ENCODE assay signal across 8 mouse cellular contexts in genomic region chr16:77236509-77237271, GRCm38 (mm10).
DNase-seq lines count a peak whose midpoint lies in the region; ATAC-seq and TF ChIP-seq lines count a peak whose summit lies in the region.

No protein-coding gene starts in this region.

- H3K9me3 ChIP-seq in heart, embryonic 10.5 days = no peaks in the 10 kb centered on the region
- no peaks in the 10 kb centered on the region for H3K9me3 ChIP-seq in kidney, embryonic 16.5 days (ENCODE audit: low read length)
- no peaks in the 10 kb centered on the region for H3K9me3 ChIP-seq in limb, embryonic 14.5 days (ENCODE audit: control insufficient read depth, low read length)
- H3K9me3 ChIP-seq in neural tube, embryonic 14.5 days (ENCODE audit: control insufficient read depth, low read length) = no peaks in the 10 kb centered on the region

- TF ChIP-seq POLR2A in limb, embryonic 14.5 days (IDR thresholded peaks at IDR 0.05; ENCODE audit: borderline replicate concordance, extremely low read depth, insufficient read depth, insufficient read length) = no peak

- peak; percentile 24 to 68 for DNase-seq in adrenal gland, adult (ENCODE audit: inconsistent age in 2 of 2, low spot score in 1 of 2)
- no peak for DNase-seq in adrenal gland, postnatal 4 days (ENCODE audit: low spot score in 2 of 2)
- DNase-seq in cerebellum, postnatal 4 days (ENCODE audit: low spot score in 2 of 2) = peak; percentile 52 to 78
- DNase-seq in heart, embryonic 10.5 days (ENCODE audit: low spot score) = peak; percentile 75
- DNase-seq in limb, embryonic 14.5 days (ENCODE audit: low spot score) = peak; percentile 26

- no peaks in the 10 kb centered on the region for H3K4me1 ChIP-seq in heart, embryonic 10.5 days
- peaks cover 5% of the 10 kb centered on the region for H3K4me1 ChIP-seq in kidney, embryonic 16.5 days (ENCODE audit: insufficient read depth, low read length)
- peaks cover 23% of the 10 kb centered on the region for H3K4me1 ChIP-seq in limb, embryonic 14.5 days (ENCODE audit: control insufficient read depth, insufficient read depth, low read length)
- 0 out of 2 replicates have a peak, but pooled peaks cover 7% of the 10 kb centered on the region for H3K4me1 ChIP-seq in neural tube, embryonic 14.5 days (ENCODE audit: control insufficient read depth, insufficient read depth, low read length)

- no peak overlapping the region for H3K9ac ChIP-seq in kidney, embryonic 16.5 days (replicated peaks; ENCODE audit: low read length)
- no peak overlapping the region for H3K9ac ChIP-seq in limb, embryonic 14.5 days (ENCODE audit: low read depth, low read length, severe bottlenecking)
- H3K9ac ChIP-seq in neural tube, embryonic 14.5 days (replicated peaks; ENCODE audit: low read depth, low read length) = peak overlapping the region; percentile 52

- no peaks in the 10 kb centered on the region for H3K27me3 ChIP-seq in heart, embryonic 10.5 days (ENCODE audit: insufficient read depth, poor library complexity, severe bottlenecking)
- no peaks in the 10 kb centered on the region for H3K27me3 ChIP-seq in kidney, embryonic 16.5 days (ENCODE audit: insufficient read depth, low read length)
- H3K27me3 ChIP-seq in limb, embryonic 14.5 days (ENCODE audit: control insufficient read depth, insufficient read depth, low read length) = no peaks in the 10 kb centered on the region
- no peaks in the 10 kb centered on the region for H3K27me3 ChIP-seq in neural tube, embryonic 14.5 days (ENCODE audit: control insufficient read depth, insufficient read depth, low read length)

- ATAC-seq in kidney, embryonic 16.5 days (ENCODE audit: low FRiP score, low TSS enrichment) = peak; percentile 23; the same call in 1 of the 2 replicates
- no peak for ATAC-seq in limb, embryonic 14.5 days (ENCODE audit: low FRiP score, low read depth)
- ATAC-seq in neural tube, embryonic 14.5 days (ENCODE audit: low read depth) = peak; percentile 86
- ATAC-seq in activated CD4-positive, CD25-positive, alpha-beta regulatory T cell, adult 4 months = no peak

- no peak overlapping the region; the same call in 1 of the 2 replicates for H3K4me3 ChIP-seq in heart, embryonic 10.5 days
- H3K4me3 ChIP-seq in kidney, embryonic 16.5 days (ENCODE audit: low read length) = peak overlapping the region; percentile 19
- peak overlapping the region; percentile 21 for H3K4me3 ChIP-seq in limb, embryonic 14.5 days (replicated peaks; ENCODE audit: low read length)
- peak overlapping the region; percentile 40 for H3K4me3 ChIP-seq in neural tube, embryonic 14.5 days (ENCODE audit: low read depth, low read length)

- no peaks in the 10 kb centered on the region for H3K36me3 ChIP-seq in heart, embryonic 10.5 days
- no peaks in the 10 kb centered on the region for H3K36me3 ChIP-seq in kidney, embryonic 16.5 days (ENCODE audit: insufficient read depth, low read length)
- no peaks in the 10 kb centered on the region for H3K36me3 ChIP-seq in limb, embryonic 14.5 days (ENCODE audit: control insufficient read depth, insufficient read depth, low read length)
- no peaks in the 10 kb centered on the region for H3K36me3 ChIP-seq in neural tube, embryonic 14.5 days (ENCODE audit: control insufficient read depth, insufficient read depth, low read length)

- 60% methylated on average over 13 of the region's 13 CpGs for WGBS in heart, embryonic 10.5 days
- 46% methylated on average over 13 of the region's 13 CpGs for WGBS in kidney, embryonic 16.5 days
- WGBS in limb, embryonic 14.5 days = 26% methylated on average over 13 of the region's 13 CpGs
- WGBS in neural tube, embryonic 14.5 days = 8% methylated on average over 13 of the region's 13 CpGs

- no peak overlapping the region for H3K27ac ChIP-seq in heart, embryonic 10.5 days
- H3K27ac ChIP-seq in kidney, embryonic 16.5 days (ENCODE audit: low read length) = no peak overlapping the region
- H3K27ac ChIP-seq in limb, embryonic 14.5 days (replicated peaks; ENCODE audit: low read depth, low read length) = no peak overlapping the region
- peak overlapping the region; percentile 96 for H3K27ac ChIP-seq in neural tube, embryonic 14.5 days (ENCODE audit: low read depth, low read length)

- H3K4me2 ChIP-seq in kidney, embryonic 16.5 days (replicated peaks; ENCODE audit: low read depth, low read length) = peak overlapping the region; percentile 40
- peak overlapping the region; percentile 40 for H3K4me2 ChIP-seq in limb, embryonic 14.5 days (replicated peaks; ENCODE audit: low read depth, low read length, severe bottlenecking)
- H3K4me2 ChIP-seq in neural tube, embryonic 14.5 days (ENCODE audit: low read depth, low read length) = peak overlapping the region; percentile 51

Comparison
In these comparisons a context has a peak if more than half of its experiments do, and no peak if none do; other contexts are left out.
1. DNase-seq: peak in adrenal gland, adult (2 of 2), cerebellum, postnatal 4 days (2 of 2), heart, embryonic 10.5 days (single experiment) and limb, embryonic 14.5 days (single experiment); none in adrenal gland, postnatal 4 days (0 of 2).
2. ATAC-seq: peak in kidney, embryonic 16.5 days (single experiment) and neural tube, embryonic 14.5 days (single experiment); none in limb, embryonic 14.5 days (single experiment) and activated CD4-positive, CD25-positive, alpha-beta regulatory T cell, adult 4 months (single experiment).
3. Peak in every context shown above with its lines, with median percentiles within 50 percentile points of each other: H3K4me2 ChIP-seq.